Mouse (Mus musculus) left cerebral cortex, adult 11 months (tissue): ENCODE data around the gene Ciart.
"Not testable (repeated sequence)": the region's sequence is repeated elsewhere in the genome, so short reads cannot be mapped to it uniquely, and the experiment has no call there.

Experiments
- DNase-seq: peaks from one replicate; pipeline ENCODE4 v3.0.0; 2022; ENCODE audit warnings: low spot score

Ciart gene

GRCm38 (mm10) chr3:95865050-95865449 lies 17.0 kb downstream of the Ciart start:
- DNase-seq = peak; percentile 80

GRCm38 (mm10) chr3:95863578-95863977 lies 18.5 kb downstream of the Ciart start:
- no peak for DNase-seq

GRCm38 (mm10) chr3:95861796-95862195 lies 20.3 kb downstream of the Ciart start:
- peak; percentile 58 for DNase-seq

GRCm38 (mm10) chr3:95861216-95861615 lies 20.8 kb downstream of the Ciart start:
- no peak for DNase-seq

GRCm38 (mm10) chr3:95860323-95860722 lies 21.7 kb downstream of the Ciart start:
- no peak for DNase-seq

GRCm38 (mm10) chr3:95858278-95858677 lies 23.8 kb downstream of the Ciart start:
- DNase-seq = not testable (repeated sequence)

GRCm38 (mm10) chr3:95857050-95857449 lies 25.0 kb downstream of the Ciart start:
- DNase-seq = not testable (repeated sequence)

- no peak for DNase-seq
Measured at GRCm38 (mm10) chr3:95856115-95856514, 25.9 kb downstream of the Ciart start.

- peak; percentile 89 for DNase-seq
Measured at GRCm38 (mm10) chr3:95855502-95856089, 26.5 kb downstream of the Ciart start, which contains the start of gene Prpf3. Prpf3 (minus strand) TSS chr3:95855885.

- no peak for DNase-seq
Measured at GRCm38 (mm10) chr3:95851317-95851716, 30.7 kb downstream of the Ciart start.

GRCm38 (mm10) chr3:95850611-95851010 lies 31.4 kb downstream of the Ciart start:
- DNase-seq = no peak

- DNase-seq = no peak
Measured at GRCm38 (mm10) chr3:95842503-95843214, 39.4 kb downstream of the Ciart start.

- no peak for DNase-seq
Measured at GRCm38 (mm10) chr3:95839250-95839649, 42.8 kb downstream of the Ciart start.

- no peak for DNase-seq
Measured at GRCm38 (mm10) chr3:95829053-95829452, 53.0 kb downstream of the Ciart start.
